Mouse (Mus musculus) midbrain, embryonic 16.5 days (tissue): ENCODE data around the gene Pde4b. TPM values are rescaled to one million over a fixed set of nuclear protein-coding genes. Genes with fewer than 3 reads are reported as not detected.

Experiments
- ATAC-seq: fragments of 200-750 bp; cut with Nextera tagmentation; 2 replicates; pipeline ENCODE4 v1.8.0; 2017; ENCODE audit warnings: moderate TSS enrichment
- H3K27ac ChIP-seq: fragments of 300-500 bp; sonication (generic); 2 replicates; pipeline ENCODE4 v1.5.1; 2014; ENCODE audit warnings: mild to moderate bottlenecking, low read length, mixed read lengths
- H3K27me3 ChIP-seq: fragments of 300-500 bp; sonication (generic); 2 replicates; pipeline ENCODE4 v1.6.1; 2014; ENCODE audit warnings: low read depth, low read length, mixed read lengths; ENCODE audit not compliant: control insufficient read depth, insufficient read depth
- H3K36me3 ChIP-seq: fragments of 300-500 bp; sonication (generic); 2 replicates; pipeline ENCODE4 v1.6.1; 2014; ENCODE audit warnings: mild to moderate bottlenecking, low read length, moderate library complexity, mixed read lengths; ENCODE audit not compliant: control insufficient read depth, insufficient read depth
- H3K4me1 ChIP-seq: fragments of 300-500 bp; sonication (generic); 2 replicates; pipeline ENCODE4 v1.6.1; 2014; ENCODE audit warnings: mild to moderate bottlenecking, low read length, mixed read lengths; ENCODE audit not compliant: control insufficient read depth, insufficient read depth
- H3K4me2 ChIP-seq: fragments of 300-500 bp; sonication (generic); 2 replicates; pipeline ENCODE4 v1.6.1; 2014; ENCODE audit warnings: mild to moderate bottlenecking, low read length, mixed read lengths
- H3K4me3 ChIP-seq: fragments of 300-500 bp; sonication (generic); 2 replicates; pipeline ENCODE4 v1.5.1; 2014; ENCODE audit warnings: low read depth, mild to moderate bottlenecking, low read length, moderate library complexity, mixed read lengths
- H3K9ac ChIP-seq: fragments of 300-500 bp; sonication (generic); 2 replicates; pipeline ENCODE4 v1.6.1; 2014; ENCODE audit warnings: low read depth, low read length, mixed read lengths
- H3K9me3 ChIP-seq: fragments of 300-500 bp; sonication (generic); replicated peaks from 2 replicates; pipeline ENCODE4 v1.6.1; 2014; ENCODE audit warnings: mild to moderate bottlenecking, low read length, mixed read lengths; ENCODE audit not compliant: control insufficient read depth, poor library complexity, severe bottlenecking
- WGBS: fragments of 180-500 bp; shearing (Covaris S2); extraction: QIAGEN DNeasy Blood & Tissue Kit; methylation state at CpG from one replicate; pipeline ENCODE4 v1.1.7; 2014; 5-methylcytosine and 5-hydroxymethylcytosine counted together
- polyA plus RNA-seq: library from polyadenylated mRNA; unstranded; fragments of >200 nt; fragmentation: Nextera tagmentation; extraction: Ambion mirVana; gene quantifications from 2 replicates; pipeline ENCODE4 v1.2.1, GENCODE M21; 2015

The Pde4b gene
- polyA plus RNA-seq, 1 experiment from 2014 or later, result 64.5 TPM

GRCm38 (mm10) chr4:102635258-102635657 is 547.9 kb downstream of the Pde4b start:
- H3K36me3 ChIP-seq, result no peaks in the 10 kb centered on the region
- no peaks in the 10 kb centered on the region for H3K27me3 ChIP-seq
- H3K27ac ChIP-seq, result no peak overlapping the region; the same call in 1 of the 2 replicates
- H3K4me2 ChIP-seq, result no peak overlapping the region
- no peaks in the 10 kb centered on the region for H3K9me3 ChIP-seq
- H3K4me3 ChIP-seq, result no peak overlapping the region
- H3K9ac ChIP-seq, result no peak overlapping the region
- no peaks in the 10 kb centered on the region for H3K4me1 ChIP-seq
- ATAC-seq, result no peak
- WGBS, result 78% methylated on average over 9 of the region's 9 CpGs

GRCm38 (mm10) chr4:102635944-102636343 is 548.6 kb downstream of the Pde4b start:
- no peak for ATAC-seq
- Histone ChIP-seq H3K9me3 (no peaks in the 10 kb centered on the region), H3K9ac (no peak overlapping the region), H3K4me2 (no peak overlapping the region), H3K4me1 (no peaks in the 10 kb centered on the region), H3K27ac (no peak overlapping the region), H3K27me3 (no peaks in the 10 kb centered on the region), H3K4me3 (no peak overlapping the region), H3K36me3 (no peaks in the 10 kb centered on the region)
- 89% methylated on average over 8 of the region's 8 CpGs for WGBS

GRCm38 (mm10) chr4:102637348-102637910 is 550.1 kb downstream of the Pde4b start:
- Histone ChIP-seq H3K4me2 (no peak overlapping the region), H3K9me3 (no peaks in the 10 kb centered on the region), H3K4me3 (no peak overlapping the region), H3K27ac (no peak overlapping the region), H3K27me3 (no peaks in the 10 kb centered on the region), H3K9ac (no peak overlapping the region), H3K4me1 (no peaks in the 10 kb centered on the region), H3K36me3 (no peaks in the 10 kb centered on the region)
- 88% methylated on average over 4 of the region's 4 CpGs for WGBS
- no peak for ATAC-seq

- Histone ChIP-seq H3K4me2 (no peak overlapping the region), H3K27ac (no peak overlapping the region), H3K4me1 (no peaks in the 10 kb centered on the region), H3K9me3 (no peaks in the 10 kb centered on the region), H3K4me3 (no peak overlapping the region), H3K27me3 (no peaks in the 10 kb centered on the region), H3K9ac (no peak overlapping the region), H3K36me3 (no peaks in the 10 kb centered on the region)
- ATAC-seq, result no peak
- WGBS, result 94% methylated on average over 4 of the region's 4 CpGs
These were observed 553.6 kb downstream of the Pde4b start for GRCm38 (mm10) chr4:102640942-102641341.

GRCm38 (mm10) chr4:102644062-102644461 is 556.7 kb downstream of the Pde4b start:
- Histone ChIP-seq H3K9me3 (no peaks in the 10 kb centered on the region), H3K9ac (no peak overlapping the region), H3K4me2 (no peak overlapping the region), H3K4me1 (no peaks in the 10 kb centered on the region), H3K36me3 (no peaks in the 10 kb centered on the region), H3K27me3 (no peaks in the 10 kb centered on the region), H3K27ac (no peak overlapping the region), H3K4me3 (no peak overlapping the region)
- ATAC-seq, result no peak
- 80% methylated on average over 6 of the region's 6 CpGs for WGBS

GRCm38 (mm10) chr4:102647056-102647455 is 559.7 kb downstream of the Pde4b start:
- no peaks in the 10 kb centered on the region for H3K27me3 ChIP-seq
- 80% methylated on average over 2 of the region's 2 CpGs for WGBS

GRCm38 (mm10) chr4:102655331-102655730 is 568.0 kb downstream of the Pde4b start:
- WGBS, result 89% methylated on average over 7 of the region's 7 CpGs
- Histone ChIP-seq H3K27ac (no peak overlapping the region), H3K4me3 (no peak overlapping the region), H3K27me3 (no peaks in the 10 kb centered on the region), H3K9me3 (no peaks in the 10 kb centered on the region), H3K36me3 (no peaks in the 10 kb centered on the region), H3K4me2 (no peak overlapping the region), H3K9ac (no peak overlapping the region), H3K4me1 (no peaks in the 10 kb centered on the region)
- ATAC-seq, result no peak

More at GRCm38 (mm10) chr4:102647056-102647455, 559.7 kb downstream of the Pde4b start:
- no peak overlapping the region for H3K4me2 ChIP-seq
- ATAC-seq, result no peak
- H3K4me1 ChIP-seq, result no peaks in the 10 kb centered on the region
- no peak overlapping the region for H3K4me3 ChIP-seq
- H3K9ac ChIP-seq, result no peak overlapping the region
- H3K36me3 ChIP-seq, result no peaks in the 10 kb centered on the region
- H3K9me3 ChIP-seq, result no peaks in the 10 kb centered on the region
- H3K27ac ChIP-seq, result no peak overlapping the region

GRCm38 (mm10) chr4:102656494-102657036 is 569.2 kb downstream of the Pde4b start:
- Histone ChIP-seq H3K4me1 (no peaks in the 10 kb centered on the region), H3K4me2 (no peak overlapping the region), H3K27ac (no peak overlapping the region), H3K9me3 (no peaks in the 10 kb centered on the region), H3K27me3 (no peaks in the 10 kb centered on the region), H3K36me3 (no peaks in the 10 kb centered on the region), H3K4me3 (no peak overlapping the region), H3K9ac (peak overlapping the region; percentile 7; the same call in 1 of the 2 replicates)
- 10% methylated on average over 3 of the region's 3 CpGs for WGBS
- peak; percentile 42; the same call in 1 of the 2 replicates for ATAC-seq
